Mouse (Mus musculus) spleen, adult 18-20 months (tissue): ENCODE results near the gene C130050O18Rik.

Experiments
- DNase-seq, 2 experiments: peaks; one replicate each; pipeline ENCODE4 v3.0.0; 2022; ENCODE audit warnings: mixed read lengths in 2 of 2

Gene C130050O18Rik

DNA sequence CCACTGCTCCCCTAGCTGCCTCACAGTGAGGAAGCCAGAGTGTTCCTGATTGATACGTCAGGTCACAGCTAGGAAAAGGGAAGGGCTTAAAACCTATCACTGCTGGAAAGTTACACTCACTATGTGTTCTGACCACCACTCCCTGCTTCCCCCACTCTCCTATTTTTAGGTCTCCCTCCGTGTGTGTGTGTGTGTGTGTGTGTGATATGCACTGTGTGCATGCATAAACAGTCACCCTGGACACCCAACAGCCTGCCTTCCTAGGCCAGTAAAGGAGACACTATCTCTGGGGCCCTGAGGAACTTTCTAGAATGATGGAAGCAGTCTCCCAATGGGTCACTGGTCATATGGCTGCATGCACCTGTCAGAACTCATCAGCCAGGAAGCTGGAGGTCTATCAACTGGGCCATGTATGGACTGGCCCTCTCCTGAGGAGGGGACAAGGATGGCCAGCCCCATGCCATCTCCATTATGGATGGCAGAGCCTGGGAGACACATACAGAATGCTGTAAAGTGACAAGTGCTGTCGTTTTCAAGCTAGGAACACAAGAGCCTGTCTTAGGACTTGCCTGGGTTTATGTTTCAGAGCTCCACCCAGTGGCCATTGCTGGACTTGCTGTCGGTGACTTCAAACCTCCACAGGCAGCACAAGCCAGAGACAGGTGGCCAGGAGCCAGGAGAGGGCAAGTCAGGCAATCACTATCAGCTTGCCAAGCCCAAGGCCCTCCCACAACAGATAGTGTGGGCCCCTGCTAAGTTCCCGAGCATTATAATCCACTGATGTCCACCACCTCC, 6.9 kb upstream of the C130050O18Rik start:
- peak; percentile 71 to 87 for DNase-seq

DNA sequence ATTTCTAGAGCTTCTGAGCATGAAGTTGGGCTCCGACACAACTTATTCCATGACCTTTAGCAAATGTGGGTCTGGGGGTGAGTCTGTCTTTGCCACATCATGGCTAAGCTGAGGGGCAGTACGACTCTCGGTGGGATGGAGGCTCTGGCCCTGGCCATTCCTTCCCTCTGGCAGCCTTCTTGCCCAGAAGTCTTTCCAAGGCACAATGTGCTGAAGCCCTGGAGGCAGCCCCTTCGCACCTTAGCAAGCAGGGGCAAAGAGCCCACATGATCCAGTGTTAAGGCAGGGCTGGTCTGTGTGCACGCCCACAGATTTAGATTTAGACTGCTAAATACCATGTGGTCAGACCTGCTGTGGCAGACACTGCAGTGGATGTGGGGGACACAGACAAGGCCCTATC, 6.3 kb upstream of the C130050O18Rik start:
- DNase-seq, result no peak

DNA sequence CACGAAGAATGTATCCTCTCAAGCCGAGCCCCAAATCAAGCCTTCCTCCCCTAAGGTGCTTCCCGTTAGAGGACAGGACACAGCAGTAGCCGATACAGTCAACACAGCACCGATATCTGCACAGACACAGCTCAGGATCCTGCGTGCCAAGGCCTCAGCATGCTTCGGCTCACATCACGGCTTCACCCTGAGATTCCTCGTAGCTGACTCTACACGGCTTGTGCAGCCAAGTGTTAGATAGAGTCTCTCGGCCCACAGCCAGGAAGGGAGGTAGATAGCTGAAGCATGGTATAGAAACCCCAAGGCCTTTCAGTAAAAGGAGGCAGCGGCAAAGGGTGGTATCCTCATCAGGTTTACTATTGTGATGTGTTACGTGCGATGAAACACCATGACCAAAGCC, 5.1 kb upstream of the C130050O18Rik start:
- DNase-seq, result no peak

DNA sequence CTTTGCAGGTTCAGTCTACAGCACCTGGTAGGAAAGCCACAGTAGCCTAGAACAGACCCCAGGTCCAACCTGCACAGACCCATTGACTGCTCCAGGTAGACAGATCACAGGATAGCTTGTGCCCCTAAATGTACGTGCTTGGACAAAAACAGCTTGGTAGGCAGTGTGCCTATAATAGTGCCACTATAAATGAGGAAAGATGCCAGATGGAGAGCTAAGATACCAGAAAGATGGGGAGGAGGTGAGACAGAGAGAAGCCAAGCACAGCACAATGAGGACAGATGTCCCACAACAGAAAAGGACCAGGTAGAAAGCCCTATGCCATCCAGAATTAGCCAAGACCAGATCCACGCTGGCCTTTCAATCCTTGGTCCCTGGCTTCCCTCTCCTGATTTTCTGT, 3.0 kb upstream of the C130050O18Rik start:
- no peak for DNase-seq

DNA sequence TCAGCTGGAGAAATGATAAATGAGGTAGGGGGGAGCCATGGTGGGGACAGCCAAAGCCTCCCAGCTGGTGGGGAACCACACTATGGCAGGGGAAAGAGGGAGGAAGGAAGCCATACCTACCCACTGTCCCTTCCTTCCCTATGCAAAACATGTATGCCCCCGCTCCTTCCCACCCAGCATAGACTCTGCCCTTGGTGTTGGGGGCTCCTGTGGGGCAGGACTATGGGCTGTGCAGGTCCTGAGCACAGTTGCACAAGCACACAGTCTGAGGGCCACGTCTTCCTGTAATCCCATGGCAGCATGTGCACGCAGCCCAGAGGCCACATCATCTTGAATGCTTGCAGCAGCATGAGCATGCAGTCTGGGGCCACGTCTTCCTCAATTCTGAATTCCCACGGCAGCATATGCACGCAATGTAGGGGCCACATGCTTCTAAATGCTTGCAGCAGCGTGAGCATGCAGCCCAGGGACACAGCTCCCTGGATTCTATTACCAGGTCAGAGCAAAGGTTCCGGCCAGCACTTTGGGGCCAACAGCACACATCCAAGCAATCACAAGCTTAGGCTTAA, 1.3 kb upstream of the C130050O18Rik start:
- DNase-seq, result no peak

DNA sequence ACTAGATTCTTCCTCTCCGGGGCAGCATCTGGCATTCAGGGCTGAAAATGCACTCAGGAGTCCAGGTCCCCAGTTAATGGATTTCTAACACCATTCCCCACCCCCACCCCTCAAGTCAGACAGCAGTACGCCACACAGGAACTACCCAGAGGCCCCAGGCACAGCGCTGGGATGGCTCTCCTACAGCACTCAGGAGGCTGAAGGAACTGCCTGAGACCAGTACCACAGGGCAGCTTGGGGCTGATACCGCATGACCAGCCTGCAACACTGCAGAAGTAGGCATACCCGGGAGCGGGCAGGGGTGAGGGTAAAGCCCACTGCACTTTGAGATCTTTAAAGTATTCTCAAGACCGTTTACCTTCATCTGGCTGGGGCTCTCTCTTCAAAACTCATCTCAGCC, 398 bp downstream of the C130050O18Rik start:
- no peak for DNase-seq

DNA sequence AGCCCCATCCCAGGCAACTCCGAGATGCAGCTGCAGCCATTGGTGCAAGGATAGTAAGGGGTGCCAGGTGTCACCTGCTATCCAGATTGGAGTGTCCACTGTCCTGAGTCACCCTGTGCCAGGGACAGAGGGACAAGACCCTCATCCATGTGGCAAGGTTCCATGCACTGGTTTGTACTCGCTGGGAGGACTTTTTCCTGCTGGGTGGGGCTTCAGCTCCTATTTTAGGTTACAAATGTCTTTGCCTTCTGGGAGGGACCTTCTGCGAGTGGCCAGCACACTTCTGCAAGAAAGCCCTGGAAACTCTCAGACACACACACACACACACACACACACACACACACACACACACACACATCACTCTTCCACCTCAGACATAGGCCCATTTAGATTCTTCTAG, 873 bp downstream of the C130050O18Rik start:
- no peak for DNase-seq

DNA sequence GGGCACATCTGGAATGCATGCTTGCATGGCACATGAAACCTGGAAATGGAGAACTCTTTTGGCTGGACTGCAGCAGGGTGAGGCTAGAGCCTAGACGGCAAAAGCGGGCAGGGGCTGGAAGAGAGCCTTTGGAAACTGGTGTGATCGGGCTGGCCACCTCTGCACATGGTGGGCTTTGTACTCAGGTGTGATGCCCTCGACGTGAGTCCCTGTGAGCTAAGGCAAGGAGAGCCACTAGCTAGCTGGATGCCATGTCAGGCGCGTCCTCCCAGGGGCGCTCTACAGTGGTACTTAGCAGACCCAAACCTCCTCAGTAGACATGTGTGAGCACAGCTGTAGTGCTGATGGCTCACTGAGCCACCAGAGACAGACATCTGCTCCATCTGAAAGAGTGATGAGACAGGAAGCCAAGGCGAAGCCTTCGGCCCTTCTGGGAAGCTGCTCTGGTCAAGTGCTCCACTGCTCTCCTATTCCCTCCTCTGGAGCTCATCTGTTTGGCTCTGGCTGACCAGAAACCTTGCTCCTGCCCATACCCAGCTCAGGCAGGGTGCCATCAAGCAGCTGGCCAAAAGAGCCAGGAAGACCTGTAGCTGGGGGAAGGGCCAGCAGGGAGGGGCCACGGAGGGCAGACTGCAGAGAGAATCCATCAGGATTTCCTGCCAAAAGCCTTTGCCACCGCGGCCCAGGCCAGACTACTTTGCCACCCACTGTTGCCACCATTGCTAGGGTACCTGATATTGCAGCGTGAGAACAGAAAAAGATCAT, 2.2 kb downstream of the C130050O18Rik start:
- DNase-seq, result no peak

DNA sequence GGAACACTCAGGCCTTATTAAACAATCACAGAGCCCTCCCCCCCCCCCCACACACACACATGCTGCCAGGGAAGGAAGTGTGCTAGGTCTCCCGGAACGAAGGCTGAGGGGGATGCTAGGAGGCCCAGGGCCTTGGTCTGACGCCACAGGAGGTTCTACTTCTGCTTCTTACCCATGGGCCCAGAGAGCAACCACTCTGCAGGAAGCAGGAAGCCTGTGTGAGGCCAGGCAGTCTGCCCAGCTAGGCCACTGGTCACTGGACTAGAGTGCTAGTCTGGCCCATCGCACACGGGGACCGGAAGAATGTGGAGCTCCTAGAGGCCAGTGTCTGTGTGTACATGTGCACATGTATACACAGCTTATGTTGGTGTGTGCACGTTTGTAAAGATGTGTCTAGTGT, 3.4 kb downstream of the C130050O18Rik start:
- DNase-seq, result peak in 1 of 2 experiments; percentile 40

DNA sequence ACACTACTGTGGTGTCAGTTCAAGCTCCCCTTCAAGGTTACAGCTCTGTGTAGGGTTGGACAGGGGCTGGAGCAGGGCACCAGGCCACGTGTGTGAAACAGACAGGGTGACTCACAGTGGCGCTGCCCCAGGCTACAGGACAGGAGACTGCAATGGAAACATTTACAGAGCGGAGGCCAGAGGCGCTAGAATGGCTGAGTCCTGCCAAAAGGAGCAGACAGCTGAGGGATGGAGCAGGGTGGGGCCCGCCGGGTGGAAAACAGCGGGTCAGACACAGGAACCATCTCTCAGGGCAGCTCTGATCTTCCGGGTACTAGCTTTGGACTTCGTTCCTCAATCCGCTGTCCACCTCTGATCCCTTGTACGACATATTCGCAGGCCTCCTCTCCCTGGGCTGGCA, 4.3 kb downstream of the C130050O18Rik start:
- no peak for DNase-seq

DNA sequence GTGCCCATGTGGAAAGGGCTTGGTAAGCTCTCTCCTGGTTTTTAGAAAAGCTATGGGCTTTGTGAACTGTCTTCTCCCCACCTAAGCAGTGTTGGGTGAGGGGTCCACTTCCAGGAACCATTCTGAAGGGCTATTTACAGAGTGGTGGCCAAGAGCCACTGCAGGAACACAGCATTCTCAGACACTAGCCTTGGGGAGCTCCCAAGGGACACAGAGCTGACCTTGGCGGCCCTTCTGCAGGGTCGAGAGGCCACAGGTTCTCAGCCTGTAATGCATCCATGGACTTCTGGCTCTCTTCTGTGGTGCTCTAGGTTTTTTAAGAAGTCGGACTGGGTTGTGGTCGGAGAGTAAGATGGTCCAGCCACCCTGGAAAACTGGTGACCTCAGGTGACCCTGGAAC, 5.0 kb downstream of the C130050O18Rik start:
- no peak for DNase-seq

DNA sequence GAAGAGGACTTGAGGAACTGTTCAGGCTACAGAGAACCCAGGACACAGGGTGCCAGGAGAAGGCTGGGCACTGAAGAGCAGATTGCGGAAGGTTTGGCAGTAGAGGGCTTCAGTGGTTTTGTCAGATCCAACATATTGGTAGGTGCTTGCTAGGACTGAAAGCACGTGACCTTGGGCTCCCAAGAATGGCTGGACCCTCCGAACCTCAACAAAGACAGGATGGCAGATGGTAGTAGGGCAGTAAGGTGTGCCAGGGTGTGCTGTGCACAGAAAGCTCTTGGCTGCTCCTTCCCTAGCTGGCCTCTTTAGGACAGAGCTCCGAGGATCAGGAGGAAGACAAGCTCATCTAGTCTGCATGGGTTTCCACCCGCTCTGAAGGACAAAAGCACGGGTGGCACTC, 6.0 kb downstream of the C130050O18Rik start:
- no peak for DNase-seq

DNA sequence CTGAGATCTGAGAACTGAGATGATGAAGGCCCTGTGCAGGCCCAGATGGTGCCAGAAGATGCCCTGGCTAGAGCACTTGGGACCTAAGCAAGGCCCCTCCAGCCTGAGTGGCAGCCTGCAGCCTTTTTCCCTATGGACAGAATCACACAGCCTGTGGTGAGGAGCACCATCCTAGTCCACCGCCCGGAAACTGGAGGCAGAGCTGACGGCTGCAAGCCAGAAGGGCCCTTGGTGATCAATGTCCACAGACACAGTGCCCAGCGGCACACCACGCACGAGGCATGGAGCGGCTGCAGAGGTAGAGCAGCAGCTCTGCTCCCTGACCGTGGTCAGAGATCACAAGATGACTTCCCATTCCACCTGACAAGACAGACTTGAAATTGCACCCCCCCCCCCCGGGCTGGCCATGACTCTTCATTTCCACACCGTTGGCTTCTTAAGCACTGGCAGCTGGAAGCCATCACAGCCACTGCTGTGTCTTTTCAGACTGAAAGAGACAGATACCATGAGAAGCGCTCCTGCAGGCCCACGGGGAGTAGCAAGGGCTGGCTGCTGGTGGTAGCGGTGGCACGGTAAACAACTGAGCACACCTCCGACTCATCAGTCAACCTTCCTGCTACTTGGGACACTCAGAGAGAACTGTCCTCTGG, 6.7 kb downstream of the C130050O18Rik start:
- no peak for DNase-seq

DNA sequence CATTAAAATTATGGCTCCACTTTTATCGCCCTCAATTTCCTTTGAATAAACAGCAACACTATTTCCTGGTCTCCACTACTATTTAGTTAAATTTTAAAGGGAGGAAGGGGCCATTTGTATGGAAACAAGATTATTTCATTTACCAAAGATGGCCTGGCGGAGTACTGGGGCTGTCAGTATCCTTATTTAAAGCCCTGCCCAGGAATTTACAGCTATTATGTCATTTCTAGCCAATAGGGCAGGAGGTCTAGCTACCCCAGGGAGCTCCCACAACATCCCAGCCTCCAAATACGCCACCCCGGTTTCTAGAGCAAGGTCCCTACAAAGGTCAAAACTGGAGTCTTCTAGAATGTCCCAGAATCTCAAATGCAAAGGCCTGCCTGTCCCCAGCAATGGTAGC, 8.5 kb downstream of the C130050O18Rik start:
- no peak for DNase-seq

DNA sequence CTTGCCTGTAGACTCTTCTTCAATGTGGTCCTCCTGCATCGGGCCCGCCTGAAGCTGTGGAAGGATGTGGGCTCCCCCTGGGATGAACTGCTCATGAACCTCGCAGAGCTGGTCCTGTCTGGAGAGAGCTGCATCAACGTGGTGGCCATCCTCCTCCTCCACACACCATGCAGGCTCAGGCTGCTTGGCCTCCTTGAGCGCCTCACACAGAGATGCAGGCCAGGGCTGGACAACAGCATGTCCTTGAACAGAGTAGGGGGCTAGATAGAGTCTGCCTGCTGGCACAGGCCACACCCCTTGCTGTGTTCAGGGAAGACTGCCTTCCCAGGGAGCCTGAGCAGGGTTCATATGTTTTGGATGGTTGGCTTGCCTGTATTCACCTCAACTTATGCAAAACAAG, 9.9 kb downstream of the C130050O18Rik start:
- no peak for DNase-seq

DNA sequence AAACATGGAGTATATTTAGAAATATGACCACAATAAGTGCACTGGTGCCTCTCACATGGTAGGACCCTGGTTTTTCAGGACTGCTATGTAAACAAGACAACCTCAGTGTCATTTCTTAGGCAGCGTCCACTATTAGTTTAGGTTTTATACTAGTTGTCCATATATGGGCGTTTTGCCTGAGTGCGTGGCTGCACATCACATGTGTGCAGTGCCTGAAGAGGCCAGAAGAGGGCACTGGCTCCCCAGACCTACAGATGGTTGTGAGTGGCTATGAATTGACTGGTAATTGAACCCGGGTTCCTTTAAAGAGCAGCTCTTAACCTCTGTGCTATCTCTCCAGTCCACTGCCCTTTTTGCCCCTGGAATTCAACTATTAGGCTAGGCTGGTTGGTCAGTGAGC, 11.9 kb downstream of the C130050O18Rik start:
- no peak for DNase-seq

DNA sequence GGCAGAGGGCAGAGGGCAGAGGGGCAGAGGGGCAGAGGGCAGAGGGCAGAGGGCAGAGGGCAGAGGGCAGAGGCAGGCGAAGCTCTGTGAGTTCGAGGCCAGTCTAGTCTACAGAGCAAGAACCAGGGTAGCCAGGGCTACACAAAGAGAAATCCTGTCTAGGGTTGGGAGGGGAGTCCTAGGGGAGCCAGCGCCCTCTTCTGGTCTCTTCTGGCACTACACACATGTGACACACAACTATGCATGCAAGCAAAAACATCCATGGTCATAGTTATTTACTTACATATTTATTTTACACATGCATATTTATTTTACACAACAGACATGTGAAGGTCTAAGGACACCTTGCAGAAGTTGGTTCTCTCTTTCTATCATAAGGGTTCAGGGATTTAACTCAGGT, 12.4 kb downstream of the C130050O18Rik start:
- no peak for DNase-seq

DNA sequence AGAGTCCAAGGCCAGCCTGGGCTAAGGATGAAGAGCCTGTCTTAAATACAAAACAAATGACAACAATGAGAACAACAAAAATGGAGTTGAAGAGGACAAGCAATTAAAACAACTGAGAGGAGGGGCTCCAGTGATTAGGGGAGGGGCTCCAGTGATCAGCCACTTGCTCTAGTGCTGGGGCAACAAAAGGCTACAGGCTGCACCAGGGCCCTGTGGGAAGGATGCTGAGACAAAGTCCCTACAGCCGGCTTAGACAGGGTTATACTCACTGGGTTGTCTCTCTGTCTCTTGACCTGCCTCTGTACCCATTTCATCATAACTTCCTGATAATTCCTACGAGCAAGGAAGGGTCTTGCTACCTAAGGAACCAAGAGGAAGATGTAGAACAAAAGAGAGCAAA, 13.0 kb downstream of the C130050O18Rik start:
- no peak for DNase-seq

DNA sequence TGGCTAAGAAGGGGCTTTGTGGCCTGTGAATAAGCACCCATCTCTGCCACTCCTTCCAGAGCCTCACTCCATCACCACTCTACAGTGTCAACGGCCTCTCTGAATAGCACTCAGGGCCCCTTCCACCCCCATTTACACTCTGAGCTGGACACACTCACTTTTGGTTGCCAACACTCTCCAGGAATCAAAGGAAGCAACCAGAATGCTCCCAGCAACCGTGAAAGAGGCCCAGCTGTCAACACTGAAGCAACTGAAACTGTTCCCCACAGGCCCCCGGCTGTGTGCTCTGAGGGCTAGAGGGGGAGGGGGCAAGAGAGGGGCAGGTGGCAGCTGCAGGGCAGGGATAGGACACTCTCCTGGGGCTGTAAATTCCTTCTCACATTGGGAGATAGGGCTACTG, 13.6 kb downstream of the C130050O18Rik start:
- DNase-seq, result no peak

DNA sequence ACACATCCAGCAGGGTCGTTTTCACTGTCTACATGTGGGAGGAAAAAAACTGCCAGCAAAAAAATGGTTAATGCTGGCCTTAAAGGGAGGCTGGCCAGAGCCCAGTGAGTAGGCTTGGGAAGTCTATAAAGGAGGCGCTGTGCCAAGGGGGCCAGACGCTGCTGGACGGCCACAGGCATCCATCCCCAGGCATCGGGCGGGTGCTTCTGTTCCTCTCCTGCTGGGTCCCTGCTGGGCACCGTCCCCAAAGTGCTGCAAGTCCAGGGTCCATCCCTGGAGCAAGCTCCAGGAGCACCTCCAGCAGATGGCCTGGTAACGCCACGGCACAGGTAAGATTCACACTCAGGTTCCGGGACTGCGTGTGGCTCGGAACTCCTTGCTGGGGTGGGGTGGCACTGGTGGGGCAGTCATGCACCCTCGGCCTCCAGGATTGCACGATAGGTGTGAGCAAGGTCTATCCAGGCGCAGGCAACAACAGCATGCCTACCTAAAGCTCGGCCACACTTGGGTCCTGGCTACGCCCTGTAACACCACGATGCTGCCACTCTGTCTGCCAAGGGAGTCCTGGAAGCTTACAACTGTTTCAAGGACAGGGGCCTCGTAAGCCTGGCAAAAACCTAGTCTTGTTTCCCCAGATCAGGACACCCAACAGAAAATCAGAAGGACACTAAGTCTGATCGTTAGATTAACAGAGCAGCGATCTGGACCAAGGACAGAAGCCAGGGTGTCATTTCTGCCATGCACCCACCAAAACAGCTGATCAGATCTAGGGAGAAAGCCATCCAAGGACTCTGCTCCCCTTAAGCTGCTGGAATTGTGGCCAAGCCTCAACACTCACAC, 18.2 kb downstream of the C130050O18Rik start, which contains the start of gene Gper1:
Gene Gper1, plus strand, starts transcription at position 126 of the 840 bp plus-strand sequence.
- no peak for DNase-seq

DNA sequence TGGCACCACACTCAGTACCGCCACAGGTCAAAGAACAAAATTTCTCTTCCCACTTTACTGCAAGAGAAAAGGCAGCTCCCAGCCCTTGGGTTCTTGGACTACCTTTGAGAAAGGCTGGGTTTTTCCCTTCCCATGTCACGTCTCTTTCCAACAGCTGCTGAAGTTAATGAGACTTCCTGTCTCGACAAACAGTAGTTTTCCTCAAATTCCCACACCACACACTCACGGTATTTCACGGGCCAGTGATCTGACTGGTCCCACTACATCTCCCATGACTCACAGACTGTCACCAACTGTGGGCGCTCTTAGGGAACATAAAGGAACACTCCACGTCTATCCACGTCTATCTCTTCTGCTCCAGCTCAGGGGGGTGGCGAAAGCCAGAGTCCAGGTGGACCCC, 20.1 kb downstream of the C130050O18Rik start:
- DNase-seq, result no peak

DNA sequence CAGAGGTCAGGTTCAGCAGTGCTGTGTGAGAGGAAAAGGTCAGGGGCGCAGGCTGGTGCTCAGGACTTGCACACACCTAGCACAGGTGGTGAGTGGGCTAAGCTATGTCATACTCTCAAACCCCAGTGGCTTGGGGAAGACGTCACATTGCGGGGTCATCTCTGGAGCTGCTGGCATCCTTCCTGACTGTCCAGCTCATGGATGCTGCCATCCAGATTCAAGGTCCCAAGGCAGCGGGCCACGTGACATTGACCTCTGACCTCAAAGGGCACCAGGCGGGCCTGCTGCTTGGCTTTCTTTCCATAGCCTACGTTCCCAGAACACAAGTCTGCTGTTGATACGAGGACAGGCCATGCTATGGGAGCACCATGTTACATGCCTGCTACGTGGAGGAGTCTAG, 21.9 kb downstream of the C130050O18Rik start:
- DNase-seq, result no peak
